Mouse (Mus musculus) embryonic fibroblast, embryonic 13.5 days (primary cell): ENCODE data around the gene Ercc8.

Experiments
- CTCF ChIP-seq: IDR thresholded peaks from 2 replicates; pipeline ENCODE4 v1.5.1; 2011; ENCODE audit warnings: mild to moderate bottlenecking, control low read depth, low read length, moderate library complexity, borderline replicate concordance; ENCODE audit not compliant: insufficient read depth
- POLR2A ChIP-seq: IDR thresholded peaks from 2 replicates; pipeline ENCODE4 v1.6.1; 2011; ENCODE audit warnings: low read depth, mild to moderate bottlenecking, control low read depth, low read length, moderate library complexity

GRCm38 (mm10) chr13:108164621-108165020, 6.1 kb downstream of the Ercc8 start:
- TF ChIP-seq POLR2A = no peak
- no peak for TF ChIP-seq CTCF
